ENCODE assay signal across 8 mouse cellular contexts in the genomic region with DNA sequence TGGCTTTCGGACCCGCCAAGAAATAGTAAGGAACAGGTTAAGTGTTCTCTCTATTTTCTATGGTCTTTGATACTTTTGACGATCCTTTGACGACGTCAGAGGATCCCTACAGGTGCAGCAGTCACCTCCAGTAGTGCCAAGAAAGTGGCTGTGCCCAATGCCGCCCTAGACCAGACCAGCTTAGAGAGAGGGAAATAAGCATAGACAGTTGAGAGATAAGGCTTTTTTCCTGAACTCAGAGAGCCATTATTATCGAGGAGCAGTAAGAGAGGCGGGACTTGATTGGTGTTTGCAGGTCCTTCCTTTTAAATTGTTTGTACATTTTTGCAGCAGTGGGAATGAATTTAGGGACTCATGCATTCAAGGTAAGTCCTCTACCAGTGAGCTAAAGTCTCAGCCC. TPM values are rescaled to one million over a fixed set of nuclear protein-coding genes. Genes with fewer than 3 reads are reported as not detected.
DNase-seq lines count a peak whose midpoint lies in the region; ATAC-seq and TF ChIP-seq lines count a peak whose summit lies in the region.

No protein-coding gene starts in this region.

- H3K9me3 ChIP-seq in forebrain, embryonic 13.5 days (replicated peaks) = no peaks in the 10 kb centered on the region
- H3K9me3 ChIP-seq in forebrain, embryonic 16.5 days (ENCODE audit: control insufficient read depth, low read length) = no peaks in the 10 kb centered on the region
- no peaks in the 10 kb centered on the region for H3K9me3 ChIP-seq in neural tube, embryonic 12.5 days
- H3K9me3 ChIP-seq in limb, embryonic 13.5 days = no peaks in the 10 kb centered on the region
- H3K9me3 ChIP-seq in stomach, embryonic 14.5 days (ENCODE audit: control insufficient read depth, low read depth, low read length) = no peaks in the 10 kb centered on the region

- no peak for TF ChIP-seq CTCF in left cerebral cortex, adult 2 months (IDR thresholded peaks at IDR 0.05)

- intact Hi-C loops in left cerebral cortex, adult 2 months (cut with DNase I) = loop anchor here (5.0 kb wide), 1 partner anchor 125 kb away; no protein-coding TSS in a partner anchor

- no peak for DNase-seq in neural tube, embryonic 10.5 days (ENCODE audit: extremely low spot score, low spot score)
- DNase-seq in left cerebral cortex, adult 2 months (ENCODE audit: extremely low spot score in 1 of 2, low spot score in 2 of 2) = no peak
- DNase-seq in B cell, adult 2 months = no peak

- H3K27ac ChIP-seq in forebrain, embryonic 13.5 days = no peak overlapping the region
- no peak overlapping the region for H3K27ac ChIP-seq in forebrain, embryonic 16.5 days (ENCODE audit: low read length)
- no peak overlapping the region for H3K27ac ChIP-seq in neural tube, embryonic 12.5 days
- no peak overlapping the region for H3K27ac ChIP-seq in limb, embryonic 13.5 days
- no peak overlapping the region for H3K27ac ChIP-seq in stomach, embryonic 14.5 days (ENCODE audit: low read length)
- no peak overlapping the region for H3K27ac ChIP-seq in left cerebral cortex, adult 2 months

- peak overlapping the region; percentile 61 for H3K4me2 ChIP-seq in forebrain, embryonic 13.5 days
- H3K4me2 ChIP-seq in forebrain, embryonic 16.5 days (ENCODE audit: low read length) = no peak overlapping the region
- H3K4me2 ChIP-seq in neural tube, embryonic 12.5 days (replicated peaks) = peak overlapping the region; percentile 71
- peak overlapping the region; percentile 70 for H3K4me2 ChIP-seq in limb, embryonic 13.5 days (replicated peaks)
- peak overlapping the region; percentile 78 for H3K4me2 ChIP-seq in stomach, embryonic 14.5 days (replicated peaks; ENCODE audit: low read depth, low read length)

- no peaks in the 10 kb centered on the region for H3K27me3 ChIP-seq in forebrain, embryonic 13.5 days
- no peaks in the 10 kb centered on the region for H3K27me3 ChIP-seq in forebrain, embryonic 16.5 days (replicated peaks; ENCODE audit: control insufficient read depth, insufficient read depth, low read length)
- no peaks in the 10 kb centered on the region for H3K27me3 ChIP-seq in neural tube, embryonic 12.5 days (replicated peaks)
- H3K27me3 ChIP-seq in limb, embryonic 13.5 days = no peaks in the 10 kb centered on the region
- no peaks in the 10 kb centered on the region for H3K27me3 ChIP-seq in stomach, embryonic 14.5 days (ENCODE audit: control insufficient read depth, insufficient read depth, low read length)

- no peak for ATAC-seq in forebrain, embryonic 13.5 days
- no peak for ATAC-seq in forebrain, embryonic 16.5 days
- ATAC-seq in neural tube, embryonic 12.5 days (ENCODE audit: low FRiP score, low read depth) = no peak
- ATAC-seq in limb, embryonic 13.5 days (ENCODE audit: low FRiP score, low read depth) = no peak
- no peak for ATAC-seq in stomach, embryonic 14.5 days (ENCODE audit: insufficient number of reproducible peaks, insufficient read depth, low FRiP score, low read depth)

- H3K9ac ChIP-seq in forebrain, embryonic 13.5 days = no peak overlapping the region
- H3K9ac ChIP-seq in forebrain, embryonic 16.5 days (replicated peaks; ENCODE audit: low read depth, low read length) = no peak overlapping the region
- H3K9ac ChIP-seq in neural tube, embryonic 12.5 days = no peak overlapping the region
- no peak overlapping the region for H3K9ac ChIP-seq in limb, embryonic 13.5 days
- 0 out of 2 replicates have a peak overlapping the region, but pooled peaks have one; percentile 18 for H3K9ac ChIP-seq in stomach, embryonic 14.5 days (replicated peaks; ENCODE audit: low read depth, low read length)

- no peaks in the 10 kb centered on the region for H3K36me3 ChIP-seq in forebrain, embryonic 13.5 days (ENCODE audit: poor library complexity, severe bottlenecking)
- no peaks in the 10 kb centered on the region for H3K36me3 ChIP-seq in forebrain, embryonic 16.5 days (ENCODE audit: control insufficient read depth, insufficient read depth)
- H3K36me3 ChIP-seq in neural tube, embryonic 12.5 days = no peaks in the 10 kb centered on the region
- no peaks in the 10 kb centered on the region for H3K36me3 ChIP-seq in limb, embryonic 13.5 days
- no peaks in the 10 kb centered on the region for H3K36me3 ChIP-seq in stomach, embryonic 14.5 days (ENCODE audit: control insufficient read depth, insufficient read depth, low read length)

- H3K4me3 ChIP-seq in forebrain, embryonic 13.5 days = no peak overlapping the region; the same call in 1 of the 2 replicates
- no peak overlapping the region for H3K4me3 ChIP-seq in forebrain, embryonic 16.5 days (replicated peaks; ENCODE audit: low read length)
- no peak overlapping the region for H3K4me3 ChIP-seq in neural tube, embryonic 12.5 days
- peak overlapping the region; percentile 93 for H3K4me3 ChIP-seq in limb, embryonic 13.5 days
- peak overlapping the region; percentile 82; the same call in 1 of the 2 replicates for H3K4me3 ChIP-seq in stomach, embryonic 14.5 days (ENCODE audit: low read depth, low read length)
- H3K4me3 ChIP-seq in left cerebral cortex, adult 2 months = no peak overlapping the region

- peaks cover 22% of the 10 kb centered on the region for H3K4me1 ChIP-seq in forebrain, embryonic 13.5 days
- H3K4me1 ChIP-seq in forebrain, embryonic 16.5 days (replicated peaks; ENCODE audit: control insufficient read depth, insufficient read depth, low read length) = peaks cover 17% of the 10 kb centered on the region
- peaks cover 17% of the 10 kb centered on the region for H3K4me1 ChIP-seq in neural tube, embryonic 12.5 days
- peaks cover 15% of the 10 kb centered on the region for H3K4me1 ChIP-seq in limb, embryonic 13.5 days
- H3K4me1 ChIP-seq in stomach, embryonic 14.5 days (ENCODE audit: control insufficient read depth, insufficient read depth, low read length) = no peaks in the 10 kb centered on the region

- WGBS in forebrain, embryonic 13.5 days = 57% methylated on average over 8 of the region's 8 CpGs
- 53% methylated on average over 8 of the region's 8 CpGs for WGBS in forebrain, embryonic 16.5 days
- 55% methylated on average over 8 of the region's 8 CpGs for WGBS in neural tube, embryonic 12.5 days
- 56% methylated on average over 8 of the region's 8 CpGs for WGBS in limb, embryonic 13.5 days
- WGBS in stomach, embryonic 14.5 days = 46% methylated on average over 8 of the region's 8 CpGs

RNA-seq across cellular contexts. Expression of gene Fryl, which starts 1.3 kb away (rescaled TPM):
- polyA plus RNA-seq in forebrain, embryonic 13.5 days (2015; fragmentation: Nextera tagmentation; extraction: Ambion mirVana) = 46.1 and 46.7 TPM in 2 replicates
- polyA plus RNA-seq in forebrain, embryonic 16.5 days (2015; fragmentation: Nextera tagmentation; extraction: Ambion mirVana) = 48.4 and 50.7 TPM in 2 replicates
- 44.8 and 49.7 TPM in 2 replicates for polyA plus RNA-seq in neural tube, embryonic 12.5 days (2016; fragmentation: Nextera tagmentation; extraction: Ambion mirVana)
- 21.4 and 22.5 TPM in 2 replicates for polyA plus RNA-seq in limb, embryonic 13.5 days (2015; fragmentation: Nextera tagmentation; extraction: Ambion mirVana)
- polyA plus RNA-seq in stomach, embryonic 14.5 days (2014; fragmentation: Nextera tagmentation; extraction: Ambion mirVana) = 32.0 and 33.4 TPM in 2 replicates
- 10 to 100 TPM; 62.7 to 81.6 TPM for total RNA-seq in left cerebral cortex, adult 2 months (2021)

RNA-seq across cellular contexts. Expression of gene Ociad1, which starts 34.9 kb away (rescaled TPM):
- 212 and 221 TPM in 2 replicates for polyA plus RNA-seq in forebrain, embryonic 13.5 days (2015; fragmentation: Nextera tagmentation; extraction: Ambion mirVana)
- 296 and 323 TPM in 2 replicates for polyA plus RNA-seq in forebrain, embryonic 16.5 days (2015; fragmentation: Nextera tagmentation; extraction: Ambion mirVana)
- 225 and 264 TPM in 2 replicates for polyA plus RNA-seq in neural tube, embryonic 12.5 days (2016; fragmentation: Nextera tagmentation; extraction: Ambion mirVana)
- polyA plus RNA-seq in limb, embryonic 13.5 days (2015; fragmentation: Nextera tagmentation; extraction: Ambion mirVana) = 229 and 236 TPM in 2 replicates
- polyA plus RNA-seq in stomach, embryonic 14.5 days (2014; fragmentation: Nextera tagmentation; extraction: Ambion mirVana) = 138 and 148 TPM in 2 replicates
- total RNA-seq in left cerebral cortex, adult 2 months (2021) = 100 to 1,000 TPM; 450 to 470 TPM

Comparison
In these comparisons a context has a peak if more than half of its experiments do, and no peak if none do; other contexts are left out.
1. H3K4me3 ChIP-seq: peak in limb, embryonic 13.5 days (single experiment) and stomach, embryonic 14.5 days (single experiment); none in forebrain, embryonic 13.5 days (single experiment), forebrain, embryonic 16.5 days (single experiment), neural tube, embryonic 12.5 days (single experiment) and left cerebral cortex, adult 2 months (single experiment).